Mouse (Mus musculus) megakaryocyte progenitor cell, adult 5-6 weeks (primary cell): ENCODE results near the gene Ica1. TPM values are rescaled to one million over a fixed set of nuclear protein-coding genes. Genes with fewer than 3 reads are reported as not detected.

Experiments
- total RNA-seq, 2 experiments: library from RNA; stranded (forward) in 1 of 2; stranded (reverse) in 1 of 2; fragments of 157-497, 149-512 nt in 1 of 2; fragments of 200-1000 nt in 1 of 2; gene quantifications; 2 replicates each; pipeline versions ENCODE4 v1.2.3 to v1.2.4; 2015 to 2017

Ica1 gene
- total RNA-seq, 2 experiments from 2014 or later, result 25.9 to 35.6 TPM

Other genes starting within 250 kb of the Ica1 start
- not detected in 2 replicates for gene Nxph1, start 169.9 kb upstream of the Ica1 start, total RNA-seq (2015)
- 0.24 TPM in 1 of 2 replicates, not detected in the other for gene Nxph1, start 169.9 kb upstream of the Ica1 start, total RNA-seq (2017)